Mouse (Mus musculus) gastrocnemius, postnatal 4 days (tissue): ENCODE data around the gene Nfkbie. TPM values are rescaled to one million over a fixed set of nuclear protein-coding genes. Genes with fewer than 3 reads are reported as not detected.

Source experiments
- DNase-seq, 2 experiments: peaks; one replicate each; pipeline ENCODE4 v3.0.0; 2021 to 2022; ENCODE audit warnings: low spot score in 2 of 2, mixed read lengths in 2 of 2
- total RNA-seq, 2 experiments: library from RNA; stranded (reverse); gene quantifications; 2 replicates each; pipeline ENCODE4 v1.2.3; 2021

The Nfkbie gene
- total RNA-seq, 2 experiments from 2014 or later, result 3.2 TPM

GRCm38 (mm10) chr17:45542705-45543104 is 12.8 kb upstream of the Nfkbie start:
- no peak for DNase-seq

DNA sequence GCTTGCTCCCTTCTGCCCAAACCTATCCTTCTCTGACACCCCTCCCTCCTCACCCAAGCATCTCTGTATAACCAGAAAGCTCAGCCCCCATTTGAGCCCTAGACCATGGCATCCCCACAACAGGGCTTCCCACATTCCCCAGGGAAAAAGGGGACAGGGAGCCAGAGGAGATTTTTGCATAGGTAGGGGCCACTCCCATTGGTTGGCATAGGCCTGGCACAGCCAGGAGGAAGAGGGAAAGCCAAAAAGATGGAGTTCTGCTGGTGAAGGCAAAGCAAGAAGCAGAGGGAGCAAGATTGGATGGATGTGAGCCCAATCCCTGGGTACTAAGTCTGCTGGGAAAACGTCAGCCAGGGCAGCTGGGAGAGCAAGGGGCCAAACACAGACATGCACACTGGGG is 12.4 kb upstream of the Nfkbie start:
- no peak for DNase-seq

GRCm38 (mm10) chr17:45544001-45544872 is 11.3 kb upstream of the Nfkbie start:
- no peak for DNase-seq

DNA sequence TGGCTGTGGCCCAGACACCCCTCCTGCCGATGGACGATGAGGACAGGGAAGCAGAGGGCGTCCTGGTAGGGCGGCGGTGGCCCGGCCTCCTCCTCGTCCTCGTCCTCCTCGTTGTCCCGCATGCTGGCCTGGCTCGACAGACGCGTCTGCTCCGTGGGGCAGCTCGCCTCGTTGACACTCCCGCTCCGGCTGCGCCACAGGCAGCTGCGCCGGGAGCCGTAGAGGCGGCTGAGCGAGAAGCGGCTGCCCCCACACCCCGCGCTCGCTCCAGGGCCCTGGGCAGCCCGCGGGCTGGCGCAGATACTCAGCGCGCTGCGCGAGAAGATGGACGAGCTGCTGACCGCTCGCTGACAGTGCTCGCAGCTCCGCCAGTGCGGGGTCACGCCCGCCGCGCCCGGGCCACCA is 10.6 kb upstream of the Nfkbie start:
- DNase-seq, result no peak

DNA sequence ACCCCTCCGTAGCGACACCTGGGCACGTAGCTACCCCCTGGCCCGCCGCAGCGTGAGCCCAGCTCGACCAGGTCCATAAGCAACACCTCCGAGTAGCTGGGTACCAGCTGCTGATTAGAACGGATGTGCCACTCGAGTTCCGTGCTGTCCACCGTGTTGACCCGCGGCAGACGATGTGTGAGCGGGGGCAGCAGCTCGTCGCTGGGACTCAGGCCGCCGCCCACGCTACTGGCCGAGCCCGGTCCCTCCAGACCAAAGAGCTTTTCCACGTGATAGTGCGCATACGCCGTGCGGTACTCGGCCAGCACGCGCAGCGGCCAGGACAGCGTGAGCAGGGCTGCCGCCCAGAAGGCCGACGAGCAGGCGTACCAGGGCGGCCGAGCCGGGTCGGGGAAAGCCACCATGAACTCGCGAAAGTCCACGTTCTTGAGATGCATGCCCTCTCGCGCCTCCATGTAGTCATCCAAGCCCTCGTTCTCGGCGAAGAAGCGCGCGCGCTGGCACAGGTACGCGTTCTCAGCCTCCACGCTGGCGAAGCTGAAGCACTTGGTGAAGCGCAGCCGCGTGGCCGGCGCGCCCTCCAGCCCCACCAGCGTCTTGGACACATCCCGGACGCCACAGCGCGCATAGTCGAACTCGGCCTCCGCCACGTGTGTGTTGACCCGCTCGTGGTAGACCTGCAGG is 10.1 kb upstream of the Nfkbie start:
- DNase-seq, result no peak

GRCm38 (mm10) chr17:45546941-45547340 is 8.6 kb upstream of the Nfkbie start:
- DNase-seq, result no peak

- DNase-seq, result no peak
These were observed 7.9 kb upstream of the Nfkbie start for GRCm38 (mm10) chr17:45547461-45548190.

- no peak for DNase-seq
These were observed 6.7 kb upstream of the Nfkbie start for GRCm38 (mm10) chr17:45548541-45549512.

DNA sequence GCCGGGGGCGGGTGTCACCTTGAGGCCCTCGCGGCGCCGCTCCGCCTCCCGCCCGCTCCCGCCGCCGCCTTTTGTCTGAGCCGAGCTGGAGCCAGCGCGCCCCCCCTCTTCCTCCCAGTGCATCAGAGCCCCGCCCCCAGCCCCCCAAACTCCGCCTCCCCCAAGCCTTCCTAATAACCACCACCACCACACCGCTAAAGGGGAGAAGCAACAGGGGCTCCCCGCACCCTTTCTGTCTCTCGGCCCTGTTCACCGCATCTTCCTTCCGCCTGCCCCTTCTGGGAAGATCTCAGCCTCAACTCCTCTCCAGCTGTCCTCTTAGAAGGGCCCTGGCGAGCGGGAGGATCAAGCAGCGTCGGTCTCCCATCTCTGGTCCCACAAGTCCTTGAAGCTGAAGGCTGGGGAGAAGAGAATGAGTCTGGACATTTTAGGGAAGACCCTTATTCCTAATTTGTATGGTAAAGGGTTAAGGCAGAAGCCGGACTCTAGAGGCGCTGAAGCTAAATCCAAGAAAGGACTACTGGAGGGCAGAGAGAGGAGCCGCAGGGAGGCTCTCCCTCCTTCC is 5.8 kb upstream of the Nfkbie start, which contains the start of gene Tmem151b:
Tmem151b (minus strand) TSS at position 61 of the 565 bp plus-strand sequence.
- no peak for DNase-seq

- no peak for DNase-seq
These were observed 5.2 kb upstream of the Nfkbie start for GRCm38 (mm10) chr17:45550253-45550652.

- no peak for DNase-seq
These were observed 4.2 kb upstream of the Nfkbie start for GRCm38 (mm10) chr17:45551249-45551796.

DNA sequence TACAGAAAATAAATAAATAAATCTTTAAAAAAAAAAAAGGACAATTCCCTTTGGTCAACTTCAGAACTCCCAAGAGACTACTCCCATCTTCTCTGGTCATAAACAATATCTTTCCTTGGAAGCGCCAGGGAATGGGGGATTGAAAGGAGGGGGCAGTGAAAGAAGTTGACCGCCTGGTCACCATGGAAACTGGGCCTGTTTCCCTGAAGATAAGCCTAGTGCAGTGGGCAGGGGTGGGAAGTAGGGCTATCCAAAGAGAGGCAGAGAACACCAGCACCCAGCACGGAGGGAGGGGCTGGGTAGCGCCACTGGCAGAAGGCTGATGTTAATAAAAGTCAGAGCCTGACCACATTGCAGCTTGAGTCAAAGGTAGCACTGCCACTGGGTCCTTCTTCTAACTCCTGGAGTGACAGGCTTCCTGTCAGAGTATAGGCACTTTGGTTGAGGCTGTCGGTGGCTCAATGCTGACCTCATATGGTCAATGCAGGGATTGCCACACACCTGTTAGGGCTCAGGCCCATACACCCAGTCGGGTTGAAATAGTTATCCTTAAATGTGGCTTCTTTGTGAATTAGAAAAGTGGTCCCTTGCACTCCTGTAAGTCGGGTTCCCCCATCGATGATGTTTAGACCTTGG is 3.6 kb upstream of the Nfkbie start:
- peak in 1 of 2 experiments; percentile 68 for DNase-seq

DNA sequence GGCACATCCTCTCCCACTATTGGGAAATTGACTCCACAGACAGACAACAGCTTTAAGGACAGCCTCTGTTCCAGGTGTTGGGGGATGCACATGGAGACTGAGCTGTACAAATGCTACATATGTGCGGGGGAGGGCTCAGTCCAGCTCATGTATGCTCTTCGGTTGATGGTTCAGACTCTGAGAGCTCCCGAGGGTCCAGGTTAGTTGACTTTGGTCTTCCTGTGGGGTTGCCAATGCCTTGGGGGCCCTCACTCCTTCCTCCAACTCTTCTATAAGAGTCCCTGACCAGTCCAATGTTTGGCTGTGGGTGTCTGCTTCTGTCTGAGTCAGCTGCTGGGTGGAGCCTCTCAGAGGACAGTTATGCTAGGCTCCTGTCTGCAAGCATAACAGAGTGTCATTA is 2.4 kb upstream of the Nfkbie start:
- DNase-seq, result no peak

- no peak for DNase-seq
These were observed 1.1 kb upstream of the Nfkbie start for GRCm38 (mm10) chr17:45554420-45554819.

- DNase-seq, result no peak
These were observed 595 bp downstream of the Nfkbie start for GRCm38 (mm10) chr17:45556107-45556489.

DNA sequence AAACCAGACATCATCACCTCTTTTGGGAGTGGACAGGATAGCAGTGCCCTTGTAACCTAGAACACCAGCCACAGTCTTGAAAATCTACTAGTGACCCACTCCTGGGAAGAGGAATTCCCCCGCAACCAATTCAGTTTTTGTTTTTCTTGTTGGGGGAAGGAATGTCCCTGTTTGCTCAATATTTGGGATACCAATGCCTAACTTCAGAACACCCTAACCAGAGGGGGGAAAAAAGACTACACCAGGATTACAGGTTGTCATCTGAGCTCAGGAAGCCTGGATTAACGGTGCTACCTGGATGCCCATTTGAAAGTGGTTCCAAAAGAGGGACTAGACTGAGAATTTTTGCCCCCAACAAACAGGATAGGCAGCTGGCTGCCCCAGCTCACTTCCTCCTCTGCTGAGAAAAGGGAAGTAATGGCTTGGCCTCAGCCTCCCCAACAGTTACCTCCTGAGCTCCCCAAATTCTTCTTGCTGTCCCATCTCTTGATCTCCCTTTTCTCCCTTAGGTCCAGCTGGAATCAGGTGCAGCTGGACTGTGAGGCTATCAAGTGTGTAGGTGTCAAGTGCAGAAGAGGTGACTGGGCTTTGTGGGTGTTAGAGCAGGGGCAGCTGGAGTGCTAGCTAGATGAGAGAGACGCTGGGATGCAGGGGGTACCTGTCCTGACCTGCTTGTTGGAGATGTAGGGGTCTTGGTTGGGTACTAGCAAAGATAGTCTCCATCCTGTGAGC is 1.2 kb downstream of the Nfkbie start:
- no peak for DNase-seq

- no peak for DNase-seq
These were observed 1.8 kb downstream of the Nfkbie start for GRCm38 (mm10) chr17:45557246-45557824.
